Comparison of ENCODE assay signal across 14 mouse cellular contexts in genomic region chr5:36929376-36929775, GRCm38 (mm10). TPM values are rescaled to one million over a fixed set of nuclear protein-coding genes. Genes with fewer than 3 reads are reported as not detected.
"Had no signal": no experiment of that assay in that cellular context is flagged by ENCODE, and none has a peak within 500 bp of the region (broad histone marks: within the 10 kb centered on the region; RNA-seq: fewer than 3 reads in every experiment).

No protein-coding gene starts in this region.

- DNase-seq: lung, adult 18-20 months; lung, postnatal 10 days; lung, postnatal 4 days; right cerebral cortex, postnatal 25 days; spleen, adult 18-20 months; thymus, adult 18-20 months had no signal

- ATAC-seq: midbrain, embryonic 13.5 days; midbrain, embryonic 15.5 days had no signal

- H3K4me3 ChIP-seq: midbrain, embryonic 10.5 days; midbrain, embryonic 13.5 days; midbrain, embryonic 15.5 days; myocyte; neural tube, embryonic 13.5 days; neural tube, embryonic 15.5 days had no signal

- H3K4me1 ChIP-seq: midbrain, embryonic 10.5 days; midbrain, embryonic 13.5 days; midbrain, embryonic 15.5 days had no signal

- H3K27me3 ChIP-seq: midbrain, embryonic 13.5 days; midbrain, embryonic 15.5 days; neural tube, embryonic 13.5 days; neural tube, embryonic 15.5 days had no signal

- H3K9ac ChIP-seq: lung, embryonic 14.5 days; midbrain, embryonic 13.5 days; midbrain, embryonic 15.5 days; neural tube, embryonic 13.5 days; neural tube, embryonic 15.5 days had no signal

- H3K36me3 ChIP-seq: midbrain, embryonic 10.5 days; midbrain, embryonic 15.5 days had no signal

- H3K27ac ChIP-seq: midbrain, embryonic 10.5 days; midbrain, embryonic 13.5 days; midbrain, embryonic 15.5 days; neural tube, embryonic 13.5 days; neural tube, embryonic 15.5 days had no signal

RNA-seq across cellular contexts. Expression of gene Wfs1, which starts 59.6 kb away (rescaled TPM):
- total RNA-seq: megakaryocyte-erythroid progenitor cell, adult 5-6 weeks had no signal
